Mouse (Mus musculus) liver, embryonic 13.5 days (tissue): ENCODE measurements around the gene Tyw1. TPM values are rescaled to one million over a fixed set of nuclear protein-coding genes. Genes with fewer than 3 reads are reported as not detected.

ENCODE experiments used
- ATAC-seq: fragments of 200-750 bp; cut with Nextera tagmentation; 2 replicates; pipeline ENCODE4 v1.8.0; 2017; ENCODE audit warnings: low read depth, mild to moderate bottlenecking, moderate number of reproducible peaks, moderate library complexity
- DNase-seq: peaks from one replicate; pipeline ENCODE4 v3.0.0; 2022
- H3K27ac ChIP-seq: fragments of 300-500 bp; sonication (generic); 2 replicates; pipeline ENCODE4 v1.5.1; 2015; ENCODE audit warnings: moderate library complexity, mild to moderate bottlenecking, inconsistent platforms
- H3K27me3 ChIP-seq: fragments of 300-500 bp; sonication (generic); 2 replicates; pipeline ENCODE4 v1.6.1; 2015; ENCODE audit warnings: mild to moderate bottlenecking, inconsistent platforms
- H3K36me3 ChIP-seq: fragments of 300-500 bp; sonication (generic); 2 replicates; pipeline ENCODE4 v1.6.1; 2015; ENCODE audit warnings: mild to moderate bottlenecking, inconsistent platforms
- H3K4me1 ChIP-seq: fragments of 300-500 bp; sonication (generic); replicated peaks from 2 replicates; pipeline ENCODE4 v1.6.1; 2015; ENCODE audit warnings: inconsistent platforms
- H3K4me2 ChIP-seq: fragments of 300-500 bp; sonication (generic); 2 replicates; pipeline ENCODE4 v1.6.1; 2015; ENCODE audit warnings: inconsistent platforms, mild to moderate bottlenecking, moderate library complexity
- H3K4me3 ChIP-seq: fragments of 300-500 bp; sonication (generic); replicated peaks from 2 replicates; pipeline ENCODE4 v1.5.1; 2015; ENCODE audit warnings: mild to moderate bottlenecking, inconsistent platforms
- H3K9ac ChIP-seq: fragments of 300-500 bp; sonication (generic); 2 replicates; pipeline ENCODE4 v1.6.1; 2015; ENCODE audit warnings: mild to moderate bottlenecking, inconsistent platforms
- H3K9me3 ChIP-seq: fragments of 300-500 bp; sonication (generic); replicated peaks from 2 replicates; pipeline ENCODE4 v1.6.1; 2016; ENCODE audit warnings: inconsistent platforms
- WGBS: fragments of 180-500 bp; shearing (Covaris S2); methylation state at CpG from one replicate; pipeline ENCODE4 v1.1.7; 2015; ENCODE audit not compliant: insufficient replicate concordance; 5-methylcytosine and 5-hydroxymethylcytosine counted together
- polyA plus RNA-seq: library from polyadenylated mRNA; unstranded; fragments of >200 nt; fragmentation: Nextera tagmentation; extraction: Ambion mirVana; gene quantifications from 2 replicates; pipeline ENCODE4 v1.2.1, GENCODE M21; 2015

The Tyw1 gene
- polyA plus RNA-seq, 1 experiment from 2014 or later: 16.0 TPM

DNA sequence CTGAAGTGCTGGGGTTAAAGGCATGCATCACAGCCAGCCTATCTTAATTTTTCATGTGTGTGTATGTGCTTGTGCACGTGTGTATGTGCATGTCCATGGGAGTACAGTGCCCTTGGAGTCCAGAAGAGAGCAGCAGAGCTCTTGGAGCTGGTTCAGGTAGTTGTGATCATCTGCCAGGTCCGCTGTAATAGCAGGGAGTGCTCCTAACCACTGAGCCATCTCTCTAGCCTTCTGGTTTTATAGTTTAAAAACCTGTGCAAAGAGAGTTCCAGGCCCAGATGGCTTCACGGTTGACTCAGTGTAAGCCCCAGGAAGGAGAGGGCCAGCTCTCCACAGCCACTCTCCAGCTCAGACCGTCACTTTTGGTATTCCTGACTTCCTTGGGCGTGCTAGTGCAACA is 64.4 kb downstream of the Tyw1 start:
- Histone ChIP-seq H3K4me2 (no peak overlapping the region), H3K9me3 (no peaks in the 10 kb centered on the region), H3K9ac (no peak overlapping the region), H3K36me3 (peaks cover 15% of the 10 kb centered on the region), H3K27me3 (no peaks in the 10 kb centered on the region), H3K27ac (no peak overlapping the region), H3K4me1 (no peaks in the 10 kb centered on the region; the same call in 1 of the 2 replicates), H3K4me3 (no peak overlapping the region)
- ATAC-seq (no peak), DNase-seq (no peak)
- WGBS: 77% methylated on average over 5 of the region's 5 CpGs

DNA sequence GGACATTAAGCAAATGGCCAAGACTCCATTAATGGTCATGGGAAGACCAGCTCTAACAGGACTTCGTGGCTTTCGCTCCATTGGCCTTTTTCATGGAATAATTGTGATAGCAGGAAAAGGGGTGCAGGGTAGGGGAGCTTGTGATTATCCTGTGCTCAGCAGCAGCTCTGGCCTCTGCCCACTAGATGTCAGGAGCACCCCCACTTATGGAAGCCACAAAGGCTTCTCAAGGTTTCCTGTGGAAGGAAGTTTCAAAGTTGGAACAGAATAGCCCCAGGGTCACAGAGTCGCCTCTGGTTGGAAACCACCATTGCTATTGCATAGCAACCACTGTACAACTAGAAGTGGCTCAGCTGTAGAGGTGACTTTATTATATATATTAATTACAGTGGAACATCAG is 65.1 kb downstream of the Tyw1 start:
- H3K4me3 ChIP-seq: no peak overlapping the region
- DNase-seq: no peak
- no peaks in the 10 kb centered on the region; the same call in 1 of the 2 replicates for H3K4me1 ChIP-seq
- H3K27ac ChIP-seq: no peak overlapping the region
- no peak for ATAC-seq
- no peak overlapping the region for H3K9ac ChIP-seq
- H3K4me2 ChIP-seq: no peak overlapping the region
- WGBS: 69% methylated on average over 3 of the region's 3 CpGs
- no peaks in the 10 kb centered on the region for H3K27me3 ChIP-seq
- H3K9me3 ChIP-seq: no peaks in the 10 kb centered on the region
- H3K36me3 ChIP-seq: peaks cover 22% of the 10 kb centered on the region

DNA sequence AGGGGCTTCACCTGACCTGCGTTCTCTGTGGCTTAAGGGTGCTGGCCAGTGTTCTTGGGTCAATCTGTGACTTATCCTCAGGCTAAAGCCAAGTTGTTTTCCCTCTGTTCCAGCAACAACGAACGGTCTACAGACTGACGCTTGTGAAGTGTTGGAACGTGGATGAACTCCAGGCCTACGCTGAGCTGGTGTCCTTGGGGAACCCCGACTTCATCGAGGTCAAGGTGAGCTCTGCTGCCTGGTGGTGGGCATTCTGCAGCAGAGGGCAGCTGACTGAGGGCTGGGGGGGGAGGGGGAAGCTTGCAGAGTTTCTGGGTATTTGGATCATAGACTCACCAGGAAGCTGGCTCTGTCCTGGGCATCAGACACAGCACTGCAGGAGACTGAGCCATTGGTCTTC is 70.1 kb downstream of the Tyw1 start:
- Histone ChIP-seq H3K27me3 (no peaks in the 10 kb centered on the region), H3K27ac (no peak overlapping the region), H3K4me1 (no peaks in the 10 kb centered on the region; the same call in 1 of the 2 replicates), H3K9ac (no peak overlapping the region), H3K9me3 (no peaks in the 10 kb centered on the region), H3K36me3 (peaks cover 36% of the 10 kb centered on the region), H3K4me3 (no peak overlapping the region), H3K4me2 (no peak overlapping the region)
- DNase-seq (no peak), ATAC-seq (no peak)
- 87% methylated on average over 8 of the region's 8 CpGs for WGBS

DNA sequence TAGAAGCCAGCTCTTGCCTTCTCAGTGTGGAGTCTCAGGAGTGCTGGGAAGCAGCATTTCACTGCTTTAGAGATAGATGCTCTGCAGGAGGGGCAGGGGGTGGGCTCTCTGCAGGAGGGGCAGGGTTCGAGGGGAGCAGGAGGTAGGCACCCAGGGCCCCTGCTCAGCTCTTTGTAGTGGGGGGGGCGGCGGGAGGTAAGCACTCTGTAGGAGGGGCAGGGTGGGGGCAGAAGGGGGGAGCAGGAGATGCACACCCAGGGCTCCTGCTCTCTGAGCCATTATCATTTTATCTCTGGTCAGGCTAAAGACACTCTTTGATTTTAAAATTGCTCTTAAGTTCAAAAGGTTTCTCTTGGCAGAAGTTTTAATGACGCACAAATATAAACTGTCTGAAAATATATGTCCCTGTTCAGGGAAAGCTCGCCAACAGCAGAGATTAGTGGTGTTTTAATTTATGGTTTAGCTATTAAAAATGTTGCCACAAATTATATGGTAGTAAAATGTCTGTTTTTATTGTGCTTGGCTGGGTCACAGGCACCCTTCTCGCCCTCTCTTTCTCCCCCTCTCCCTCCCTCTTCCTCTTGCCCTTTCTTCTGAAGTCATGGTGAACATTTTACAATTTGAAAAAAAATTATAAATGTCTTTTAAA is 72.3 kb downstream of the Tyw1 start:
- DNase-seq (no peak), ATAC-seq (no peak)
- H3K9ac ChIP-seq: no peak overlapping the region

DNA sequence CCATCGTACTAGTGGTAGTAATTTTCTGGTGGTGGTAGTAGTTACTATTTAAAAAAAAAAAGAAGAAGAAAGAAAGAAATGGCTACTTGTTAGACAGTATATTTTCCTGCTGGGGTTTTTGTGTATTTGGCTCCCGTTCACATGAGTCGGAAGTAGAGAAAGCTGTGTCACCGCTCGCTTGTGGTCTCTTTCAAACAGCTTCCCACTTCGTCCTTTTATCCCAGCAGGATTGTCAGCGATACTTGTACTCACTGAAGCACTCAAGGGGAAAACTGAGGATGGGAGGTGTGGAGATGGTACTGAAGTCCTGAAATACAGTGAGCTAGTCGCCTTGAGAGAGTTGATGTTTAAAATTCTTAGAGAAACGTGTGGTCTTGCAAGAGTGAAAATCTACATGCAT is 72.9 kb downstream of the Tyw1 start:
- no peaks in the 10 kb centered on the region for H3K4me1 ChIP-seq
- DNase-seq (no peak), ATAC-seq (no peak)
- no peak overlapping the region for H3K9ac ChIP-seq
- no peaks in the 10 kb centered on the region for H3K27me3 ChIP-seq
- WGBS: 85% methylated on average over 9 of the region's 9 CpGs
- no peak overlapping the region for H3K4me2 ChIP-seq
- no peak overlapping the region for H3K4me3 ChIP-seq
- H3K27ac ChIP-seq: no peak overlapping the region
- H3K9me3 ChIP-seq: no peaks in the 10 kb centered on the region
- peaks cover 36% of the 10 kb centered on the region for H3K36me3 ChIP-seq

More for the DNA sequence above, 72.3 kb downstream of the Tyw1 start:
- WGBS: 76% methylated on average over 6 of the region's 6 CpGs
- H3K4me3 ChIP-seq: no peak overlapping the region
- H3K36me3 ChIP-seq: peaks cover 36% of the 10 kb centered on the region
- no peak overlapping the region for H3K4me2 ChIP-seq
- H3K27ac ChIP-seq: no peak overlapping the region
- H3K9me3 ChIP-seq: no peaks in the 10 kb centered on the region
- H3K27me3 ChIP-seq: no peaks in the 10 kb centered on the region
- H3K4me1 ChIP-seq: no peaks in the 10 kb centered on the region

DNA sequence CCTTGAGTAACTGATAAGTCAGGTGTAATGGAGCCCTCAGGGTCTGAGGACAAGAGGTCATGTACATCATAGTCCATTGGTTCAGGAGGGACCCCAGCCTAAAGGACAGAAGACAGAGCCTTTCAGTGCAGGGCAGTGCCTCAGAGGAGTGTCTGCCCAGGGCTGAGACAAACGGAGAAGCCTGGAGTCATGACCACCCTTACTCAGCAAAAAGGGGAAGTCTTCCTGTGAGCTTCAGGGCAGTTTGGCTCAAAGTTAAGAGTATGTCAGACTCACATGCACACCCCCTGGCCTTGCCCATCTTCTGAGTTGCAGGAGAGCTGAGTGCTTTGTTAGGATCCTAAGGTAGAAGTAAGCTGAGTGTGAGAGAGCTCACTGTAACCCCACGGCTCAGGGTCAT is 74.5 kb downstream of the Tyw1 start:
- H3K27ac ChIP-seq: no peak overlapping the region
- no peaks in the 10 kb centered on the region for H3K9me3 ChIP-seq
- H3K4me2 ChIP-seq: no peak overlapping the region
- DNase-seq (no peak), ATAC-seq (no peak)
- H3K4me1 ChIP-seq: no peaks in the 10 kb centered on the region
- no peak overlapping the region for H3K4me3 ChIP-seq
- H3K9ac ChIP-seq: no peak overlapping the region
- no peaks in the 10 kb centered on the region for H3K27me3 ChIP-seq
- WGBS: 53% methylated on average over 2 of the region's 2 CpGs
- peaks cover 34% of the 10 kb centered on the region for H3K36me3 ChIP-seq

DNA sequence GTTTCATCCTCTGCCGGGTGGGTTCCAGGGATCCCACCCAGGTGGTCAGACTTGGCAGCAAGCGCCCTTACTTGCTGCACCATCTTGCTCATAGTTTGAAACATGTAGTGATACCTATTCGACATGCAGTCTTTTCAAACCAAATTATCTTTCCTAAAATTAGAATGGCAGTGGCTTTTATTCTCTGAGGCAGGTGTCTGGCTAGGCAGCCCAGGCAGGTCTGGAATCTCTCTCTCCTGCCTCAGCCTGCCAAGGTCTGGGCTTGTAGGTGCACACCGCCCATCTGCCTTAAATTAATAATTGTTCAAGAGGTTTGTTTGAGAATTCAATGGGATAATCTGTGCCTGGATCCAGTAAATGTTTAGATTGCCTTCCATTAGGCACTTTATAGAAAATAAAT is 75.4 kb downstream of the Tyw1 start:
- ATAC-seq (no peak), DNase-seq (no peak)
- WGBS: 76% methylated on average over 4 of the region's 4 CpGs
- no peaks in the 10 kb centered on the region for H3K4me1 ChIP-seq
- no peak overlapping the region for H3K9ac ChIP-seq
- peaks cover 34% of the 10 kb centered on the region for H3K36me3 ChIP-seq
- no peak overlapping the region for H3K4me2 ChIP-seq
- H3K27me3 ChIP-seq: no peaks in the 10 kb centered on the region
- H3K4me3 ChIP-seq: no peak overlapping the region
- no peaks in the 10 kb centered on the region for H3K9me3 ChIP-seq
- no peak overlapping the region for H3K27ac ChIP-seq

DNA sequence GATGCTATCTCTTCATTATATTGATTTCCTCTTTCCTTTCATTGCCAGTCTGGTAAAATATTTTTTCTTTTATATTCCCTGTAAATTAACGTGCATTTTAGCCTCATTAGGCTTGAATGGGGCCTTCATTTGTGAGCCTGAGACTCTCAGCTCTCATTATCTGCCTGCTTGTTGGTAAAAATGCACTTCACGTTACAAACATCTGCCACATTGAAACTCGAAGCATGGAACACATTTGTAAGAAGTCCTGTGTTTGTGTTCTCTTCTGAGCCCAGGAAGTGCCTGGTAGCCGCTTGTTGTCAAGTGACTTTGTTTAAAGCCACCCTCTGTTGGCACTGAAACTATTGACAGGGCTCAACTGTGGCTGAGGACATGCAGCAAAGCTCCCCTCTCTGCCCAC is 75.8 kb downstream of the Tyw1 start:
- DNase-seq: no peak
- Histone ChIP-seq H3K27me3 (no peaks in the 10 kb centered on the region), H3K36me3 (peaks cover 35% of the 10 kb centered on the region), H3K9ac (no peak overlapping the region), H3K4me2 (no peak overlapping the region), H3K27ac (no peak overlapping the region), H3K4me1 (no peaks in the 10 kb centered on the region), H3K9me3 (no peaks in the 10 kb centered on the region), H3K4me3 (no peak overlapping the region)
- no peak for ATAC-seq
- 78% methylated on average over 4 of the region's 4 CpGs for WGBS

DNA sequence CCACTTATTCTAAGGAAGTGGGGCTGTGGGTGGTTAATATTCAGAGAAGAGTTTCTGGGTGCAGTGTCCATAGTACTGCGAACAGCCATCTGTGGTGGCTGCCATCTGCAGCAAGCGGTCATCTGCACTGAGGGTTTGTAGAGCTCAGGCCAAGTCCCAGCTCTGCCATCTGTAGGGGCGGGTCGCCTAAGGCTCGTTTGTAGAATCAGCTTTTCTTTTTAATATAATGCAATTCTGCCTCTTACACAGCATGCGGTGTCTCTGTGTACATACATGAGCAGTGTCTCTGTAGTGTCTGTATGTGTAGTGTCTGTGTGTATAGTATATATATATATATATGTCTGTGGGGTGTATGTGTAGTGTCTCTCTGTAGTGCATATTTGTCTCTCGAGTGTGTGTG is 78.1 kb downstream of the Tyw1 start:
- no peak overlapping the region for H3K27ac ChIP-seq
- DNase-seq (no peak), ATAC-seq (no peak)
- 89% methylated on average over 7 of the region's 7 CpGs for WGBS
- no peaks in the 10 kb centered on the region for H3K4me1 ChIP-seq
- no peak overlapping the region for H3K4me2 ChIP-seq
- no peak overlapping the region for H3K4me3 ChIP-seq
- peaks cover 48% of the 10 kb centered on the region for H3K36me3 ChIP-seq
- no peaks in the 10 kb centered on the region for H3K9me3 ChIP-seq
- no peak overlapping the region for H3K9ac ChIP-seq
- H3K27me3 ChIP-seq: no peaks in the 10 kb centered on the region

DNA sequence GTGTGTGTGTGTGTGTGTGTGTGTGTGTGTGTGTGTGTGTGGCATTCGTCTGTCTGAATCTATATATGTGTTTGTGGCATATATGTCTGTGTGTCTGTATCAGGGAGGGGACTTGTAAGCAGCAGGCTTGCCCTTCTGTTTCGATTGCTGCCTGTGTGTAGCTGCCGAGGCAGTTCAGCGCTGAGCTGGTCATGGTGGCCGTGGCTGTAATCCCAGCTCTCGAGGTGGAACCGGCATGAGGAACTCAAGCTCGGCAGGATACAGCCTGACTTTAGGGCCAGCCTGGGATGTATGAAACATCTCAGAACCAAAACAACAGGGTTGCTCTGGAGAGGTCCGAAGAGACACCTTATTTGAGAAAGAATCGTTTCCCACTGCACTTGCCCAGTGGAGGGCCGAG is 78.6 kb downstream of the Tyw1 start:
- H3K4me2 ChIP-seq: no peak overlapping the region
- H3K4me3 ChIP-seq: no peak overlapping the region
- H3K36me3 ChIP-seq: peaks cover 45% of the 10 kb centered on the region
- ATAC-seq (no peak), DNase-seq (no peak)
- no peaks in the 10 kb centered on the region for H3K9me3 ChIP-seq
- H3K4me1 ChIP-seq: no peaks in the 10 kb centered on the region
- H3K9ac ChIP-seq: no peak overlapping the region
- H3K27me3 ChIP-seq: no peaks in the 10 kb centered on the region
- WGBS: 89% methylated on average over 11 of the region's 11 CpGs
- H3K27ac ChIP-seq: no peak overlapping the region

DNA sequence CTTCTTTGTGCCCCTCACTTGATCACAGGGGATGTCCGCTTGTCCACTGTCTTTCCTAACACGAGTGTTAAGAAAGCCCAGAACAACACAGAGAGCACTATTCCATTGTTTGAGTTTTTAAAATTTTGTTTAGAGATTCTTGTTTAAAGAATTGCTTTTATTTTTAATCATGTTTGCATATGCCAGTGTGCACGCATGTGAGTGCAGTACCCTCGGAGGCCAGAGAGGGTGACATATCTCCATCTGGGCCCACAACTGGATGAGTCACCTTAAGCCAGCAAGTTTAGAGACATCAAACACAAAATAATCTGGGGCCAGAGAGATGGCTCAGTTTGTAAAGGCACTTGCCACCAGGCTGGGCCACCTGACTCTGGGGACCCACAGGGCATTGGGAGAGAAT is 80.0 kb downstream of the Tyw1 start:
- H3K9me3 ChIP-seq: no peaks in the 10 kb centered on the region
- no peaks in the 10 kb centered on the region for H3K4me1 ChIP-seq
- 87% methylated on average over 4 of the region's 4 CpGs for WGBS
- H3K4me3 ChIP-seq: no peak overlapping the region
- H3K36me3 ChIP-seq: peaks cover 44% of the 10 kb centered on the region
- H3K4me2 ChIP-seq: no peak overlapping the region
- H3K27me3 ChIP-seq: no peaks in the 10 kb centered on the region
- H3K27ac ChIP-seq: no peak overlapping the region
- no peak overlapping the region for H3K9ac ChIP-seq
- DNase-seq: no peak
- ATAC-seq: no peak

DNA sequence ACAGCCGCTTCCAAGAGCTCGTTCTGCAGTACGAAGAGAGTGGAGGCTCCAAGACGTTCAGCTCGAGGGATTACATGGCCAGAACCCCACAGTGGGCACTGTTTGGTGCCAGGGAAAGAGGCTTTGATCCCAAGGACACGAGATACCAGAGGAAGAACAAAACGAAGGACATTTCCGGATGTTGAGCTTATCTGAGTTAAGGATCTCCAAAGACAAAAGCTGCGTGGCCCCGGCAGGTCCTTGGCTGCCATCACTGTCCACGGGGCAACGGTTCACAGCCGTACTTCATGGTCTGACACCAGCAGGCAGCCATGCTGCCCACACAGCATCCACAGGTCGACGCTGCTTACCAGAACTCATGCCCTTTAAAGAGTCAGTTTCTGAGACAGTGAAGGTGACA is 85.2 kb downstream of the Tyw1 start:
- Histone ChIP-seq H3K4me3 (no peak overlapping the region), H3K4me1 (no peaks in the 10 kb centered on the region), H3K9me3 (no peaks in the 10 kb centered on the region), H3K9ac (no peak overlapping the region), H3K4me2 (no peak overlapping the region), H3K27ac (no peak overlapping the region), H3K36me3 (peaks cover 55% of the 10 kb centered on the region), H3K27me3 (no peaks in the 10 kb centered on the region)
- DNase-seq (no peak), ATAC-seq (no peak)
- 84% methylated on average over 15 of the region's 15 CpGs for WGBS
